8 mouse cellular contexts compared by ENCODE assay signal in genomic region chr17:27057517-27058055, GRCm38 (mm10). TPM values are rescaled to one million over a fixed set of nuclear protein-coding genes. Genes with fewer than 3 reads are reported as not detected.
DNase-seq lines count a peak whose midpoint lies in the region; ATAC-seq lines count a peak whose summit lies in the region.

No protein-coding gene starts in this region.

- ATAC-seq in limb, embryonic 13.5 days (ENCODE audit: low FRiP score, low read depth): no peak
- ATAC-seq in stomach, embryonic 16.5 days (ENCODE audit: insufficient read depth, low FRiP score): no peak

- DNase-seq in cerebellum, adult 11-12 months: peak; percentile 39
- no peak for DNase-seq in cerebellum, postnatal 4 days (ENCODE audit: low spot score in 2 of 2)
- peak; percentile 74 for DNase-seq in spleen, postnatal 36 days (ENCODE audit: low spot score in 2 of 2)
- no peak for DNase-seq in spleen, postnatal 14 days (ENCODE audit: low spot score in 2 of 2)
- no peak for DNase-seq in gastrocnemius, adult 18-20 months (ENCODE audit: low spot score)
- DNase-seq in adrenal gland, postnatal 14 days: no peak

- H3K4me1 ChIP-seq in limb, embryonic 13.5 days: peaks cover 43% of the 10 kb centered on the region
- H3K4me1 ChIP-seq in stomach, embryonic 16.5 days (ENCODE audit: control insufficient read depth, insufficient read depth, low read length): peaks cover 8% of the 10 kb centered on the region

- 3% methylated on average over 24 of the region's 24 CpGs for WGBS in limb, embryonic 13.5 days
- 3% methylated on average over 24 of the region's 24 CpGs for WGBS in stomach, embryonic 16.5 days

- peak overlapping the region; percentile 76 for H3K9ac ChIP-seq in limb, embryonic 13.5 days
- peak overlapping the region; percentile 87 for H3K9ac ChIP-seq in stomach, embryonic 16.5 days (ENCODE audit: low read length)

- no peaks in the 10 kb centered on the region for H3K36me3 ChIP-seq in limb, embryonic 13.5 days
- no peaks in the 10 kb centered on the region for H3K36me3 ChIP-seq in stomach, embryonic 16.5 days (ENCODE audit: control insufficient read depth, insufficient read depth, low read length)

- H3K4me3 ChIP-seq in limb, embryonic 13.5 days: peak overlapping the region; percentile 64
- H3K4me3 ChIP-seq in stomach, embryonic 16.5 days (replicated peaks; ENCODE audit: low read length): peak overlapping the region; percentile 74

- H3K4me2 ChIP-seq in limb, embryonic 13.5 days (replicated peaks): peak overlapping the region; percentile 93
- H3K4me2 ChIP-seq in stomach, embryonic 16.5 days (ENCODE audit: low read depth, low read length): peak overlapping the region; percentile 98

- no peak overlapping the region for H3K27ac ChIP-seq in limb, embryonic 13.5 days
- peak overlapping the region; percentile 96 for H3K27ac ChIP-seq in stomach, embryonic 16.5 days (ENCODE audit: low read length)

- 0 out of 2 replicates have a peak, but pooled peaks cover 3% of the 10 kb centered on the region for H3K9me3 ChIP-seq in limb, embryonic 13.5 days
- no peaks in the 10 kb centered on the region for H3K9me3 ChIP-seq in stomach, embryonic 16.5 days (replicated peaks; ENCODE audit: control insufficient read depth, low read length)

- H3K27me3 ChIP-seq in limb, embryonic 13.5 days: peaks cover 7% of the 10 kb centered on the region; the same call in 1 of the 2 replicates
- H3K27me3 ChIP-seq in stomach, embryonic 16.5 days (ENCODE audit: control insufficient read depth, insufficient read depth, low read length): no peaks in the 10 kb centered on the region

RNA-seq across cellular contexts. Expression of gene Itpr3, which starts 0.5 kb away (rescaled TPM):
- polyA plus RNA-seq in limb, embryonic 13.5 days (2015; fragmentation: Nextera tagmentation; extraction: Ambion mirVana): 3.1 and 3.3 TPM in 2 replicates
- 15.0 and 16.7 TPM in 2 replicates for polyA plus RNA-seq in stomach, embryonic 16.5 days (2015; fragmentation: Nextera tagmentation; extraction: Ambion mirVana)
- 1 to 10 TPM; 1.4 to 2.2 TPM for total RNA-seq in gastrocnemius, adult 18-20 months (2021)
- total RNA-seq in adrenal gland, postnatal 14 days (2021): 7.4 and 10.9 TPM in 2 replicates

RNA-seq across cellular contexts. Expression of gene Bak1, which starts 28.8 kb away (rescaled TPM):
- 4.6 and 4.7 TPM in 2 replicates for polyA plus RNA-seq in limb, embryonic 13.5 days (2015; fragmentation: Nextera tagmentation; extraction: Ambion mirVana)
- polyA plus RNA-seq in stomach, embryonic 16.5 days (2015; fragmentation: Nextera tagmentation; extraction: Ambion mirVana): 6.7 and 7.0 TPM in 2 replicates
- 10 to 100 TPM; 18.0 to 20.0 TPM for total RNA-seq in gastrocnemius, adult 18-20 months (2021)
- 33.5 and 41.7 TPM in 2 replicates for total RNA-seq in adrenal gland, postnatal 14 days (2021)

Comparison
In these comparisons a context has a peak if more than half of its experiments do, and no peak if none do; other contexts are left out.
1. DNase-seq: peak in cerebellum, adult 11-12 months (single experiment) and spleen, postnatal 36 days (2 of 2); none in cerebellum, postnatal 4 days (0 of 2), spleen, postnatal 14 days (0 of 2), gastrocnemius, adult 18-20 months (single experiment) and adrenal gland, postnatal 14 days (single experiment).